Mouse (Mus musculus) embryonic facial prominence, embryonic 14.5 days (tissue): ENCODE measurements at regions not wholly inside any gene's neighbourhood (a gene's known extent, or its start where the extent isn't known, plus 50 kb on each side); places are given as distances from the start of the nearest gene placed in this dataset.
A peak's percentile ranks its signal among the peaks of the same experiment; 100 is the strongest.

Experiments used
- ATAC-seq: fragments of 200-750 bp; cut with Nextera tagmentation; 2 replicates; pipeline ENCODE4 v1.8.0; 2017; ENCODE audit warnings: low read depth, moderate number of reproducible peaks, moderate TSS enrichment
- DNase-seq: peaks from one replicate; pipeline ENCODE4 v3.0.0-alpha.2; 2015; ENCODE audit warnings: low spot score
- H3K27ac ChIP-seq: fragments of 300-500 bp; sonication (generic); replicated peaks from 2 replicates; pipeline ENCODE4 v1.5.1; 2014; ENCODE audit warnings: low read depth, mild to moderate bottlenecking, low read length, moderate library complexity
- H3K27me3 ChIP-seq: fragments of 300-500 bp; sonication (generic); replicated peaks from 2 replicates; pipeline ENCODE4 v1.6.1; 2014; ENCODE audit warnings: low read length; ENCODE audit not compliant: control insufficient read depth, insufficient read depth
- H3K36me3 ChIP-seq: fragments of 300-500 bp; sonication (generic); 2 replicates; pipeline ENCODE4 v1.6.1; 2014; ENCODE audit warnings: low read length, mixed read lengths; ENCODE audit not compliant: control insufficient read depth, insufficient read depth
- H3K4me1 ChIP-seq: fragments of 300-500 bp; sonication (generic); 2 replicates; pipeline ENCODE4 v1.6.1; 2014; ENCODE audit warnings: antibody characterized with exemption, low read length; ENCODE audit not compliant: control insufficient read depth, insufficient read depth
- H3K4me2 ChIP-seq: fragments of 300-500 bp; sonication (generic); 2 replicates; pipeline ENCODE4 v1.6.1; 2014; ENCODE audit warnings: low read depth, mild to moderate bottlenecking, low read length, moderate library complexity, mixed read lengths
- H3K4me3 ChIP-seq: fragments of 300-500 bp; sonication (generic); 2 replicates; pipeline ENCODE4 v1.5.1; 2014; ENCODE audit warnings: low read depth, mild to moderate bottlenecking, low read length
- H3K9ac ChIP-seq: fragments of 300-500 bp; sonication (generic); 2 replicates; pipeline ENCODE4 v1.6.1; 2014; ENCODE audit warnings: low read depth, mild to moderate bottlenecking, low read length, moderate library complexity, mixed read lengths
- H3K9me3 ChIP-seq: fragments of 300-500 bp; sonication (generic); 2 replicates; pipeline ENCODE4 v1.6.1; 2016; ENCODE audit warnings: low read length; ENCODE audit not compliant: control insufficient read depth
- WGBS: fragments of 180-500 bp; shearing (Covaris S2); extraction: QIAGEN DNeasy Blood & Tissue Kit; methylation state at CpG from one replicate; pipeline ENCODE4 v1.1.7; 2014; 5-methylcytosine and 5-hydroxymethylcytosine counted together

DNA sequence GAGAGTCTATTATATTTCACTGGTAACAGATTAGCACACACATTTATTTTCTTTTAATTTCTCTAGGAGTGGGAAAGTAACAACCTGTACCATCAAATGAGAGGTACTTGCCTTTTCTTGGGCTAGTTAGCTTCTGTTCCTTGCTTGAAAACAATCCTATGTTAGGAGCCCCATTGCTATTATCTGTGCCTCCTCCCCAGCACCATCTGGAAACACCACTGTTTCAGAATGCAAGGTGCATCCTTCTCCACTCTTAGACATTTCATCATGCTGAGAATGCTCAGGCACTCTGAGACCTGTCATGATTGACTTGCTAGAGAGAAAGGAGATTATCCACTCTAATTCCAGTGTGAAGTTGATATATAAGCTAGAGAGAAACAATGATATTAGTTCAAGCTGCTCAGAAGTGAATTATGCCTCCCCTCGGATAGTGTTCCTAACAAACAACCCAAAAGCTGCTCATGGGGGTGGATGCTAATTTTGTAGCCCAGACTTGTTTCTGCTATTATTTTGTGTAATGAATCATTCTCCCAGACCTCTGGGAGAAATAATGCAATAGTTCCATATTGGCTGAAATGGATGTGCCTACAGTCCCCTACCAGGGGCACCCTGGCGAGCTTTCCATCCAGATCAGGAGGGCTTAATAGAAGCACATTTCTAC is 119.0 kb upstream of the Cttnbp2 start:
- no peaks in the 10 kb centered on the region for H3K4me1 ChIP-seq
- no peak for DNase-seq
- no peaks in the 10 kb centered on the region for H3K27me3 ChIP-seq
- no peak for ATAC-seq
- no peak overlapping the region for H3K27ac ChIP-seq
- H3K4me2 ChIP-seq: no peak overlapping the region
- 87% methylated on average over 2 of the region's 2 CpGs for WGBS
- no peaks in the 10 kb centered on the region for H3K36me3 ChIP-seq
- no peak overlapping the region for H3K9ac ChIP-seq
- H3K9me3 ChIP-seq: peaks cover 8% of the 10 kb centered on the region
- H3K4me3 ChIP-seq: no peak overlapping the region

DNA sequence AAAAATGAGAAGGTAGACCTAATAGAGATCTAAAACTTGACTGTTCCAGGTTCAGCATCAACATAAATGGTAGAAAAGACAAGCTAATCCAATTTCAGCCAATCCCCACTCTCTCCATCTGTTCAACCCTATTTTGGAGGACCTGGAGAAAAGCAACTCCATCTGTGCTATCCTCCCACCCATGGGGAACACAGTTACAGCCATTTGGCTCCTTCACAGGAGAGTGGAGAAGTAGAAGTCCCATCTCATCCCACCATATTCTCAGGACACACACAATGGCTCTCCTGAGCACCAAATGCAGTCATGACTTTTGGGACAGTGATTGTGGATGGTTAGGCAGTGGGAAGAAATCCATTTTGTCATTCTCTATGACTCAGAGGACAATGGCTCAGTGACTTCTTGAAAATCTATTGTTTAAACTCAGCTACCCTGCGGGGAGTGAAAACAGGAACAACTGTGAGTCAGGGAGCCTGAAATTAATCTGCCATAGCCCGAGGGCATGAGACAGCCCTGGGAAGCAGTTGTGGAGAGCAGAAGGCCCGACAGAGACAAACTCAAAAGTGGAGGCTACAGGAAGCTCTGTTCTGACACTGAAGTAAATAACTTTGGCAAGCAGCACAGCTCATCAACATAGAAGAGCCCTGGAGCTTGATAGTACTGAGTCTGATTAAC is 125.2 kb upstream of the Cttnbp2 start:
- H3K36me3 ChIP-seq: no peaks in the 10 kb centered on the region
- H3K9me3 ChIP-seq: peaks cover 8% of the 10 kb centered on the region
- no peak overlapping the region for H3K4me2 ChIP-seq
- H3K9ac ChIP-seq: no peak overlapping the region
- H3K4me1 ChIP-seq: no peaks in the 10 kb centered on the region
- WGBS: 20% methylated on average over 3 of the region's 3 CpGs
- ATAC-seq (no peak), DNase-seq (no peak)
- H3K4me3 ChIP-seq: no peak overlapping the region
- H3K27ac ChIP-seq: no peak overlapping the region
- H3K27me3 ChIP-seq: no peaks in the 10 kb centered on the region

- Histone ChIP-seq H3K9ac (no peak overlapping the region), H3K27ac (no peak overlapping the region), H3K36me3 (no peaks in the 10 kb centered on the region), H3K4me1 (no peaks in the 10 kb centered on the region), H3K9me3 (no peaks in the 10 kb centered on the region), H3K4me2 (no peak overlapping the region), H3K27me3 (no peaks in the 10 kb centered on the region), H3K4me3 (no peak overlapping the region)
- ATAC-seq (no peak), DNase-seq (no peak)
- 75% methylated on average over 5 of the region's 5 CpGs for WGBS
Measured at GRCm38 (mm10) chr6:18648898-18649591, 134.4 kb upstream of the Cttnbp2 start.

GRCm38 (mm10) chr6:18651319-18651718 is 136.7 kb upstream of the Cttnbp2 start:
- Histone ChIP-seq H3K9me3 (no peaks in the 10 kb centered on the region), H3K9ac (no peak overlapping the region), H3K4me3 (no peak overlapping the region), H3K36me3 (no peaks in the 10 kb centered on the region), H3K27ac (no peak overlapping the region), H3K27me3 (no peaks in the 10 kb centered on the region), H3K4me1 (no peaks in the 10 kb centered on the region), H3K4me2 (no peak overlapping the region)
- ATAC-seq: no peak
- WGBS: 79% methylated on average over 3 of the region's 3 CpGs
- DNase-seq: no peak

GRCm38 (mm10) chr6:18652006-18652601 is 137.5 kb upstream of the Cttnbp2 start:
- H3K9ac ChIP-seq: no peak overlapping the region
- DNase-seq: no peak
- 60% methylated on average over 12 of the region's 12 CpGs for WGBS
- H3K4me1 ChIP-seq: no peaks in the 10 kb centered on the region
- H3K4me3 ChIP-seq: no peak overlapping the region
- H3K27me3 ChIP-seq: no peaks in the 10 kb centered on the region
- ATAC-seq: no peak
- H3K4me2 ChIP-seq: no peak overlapping the region
- no peaks in the 10 kb centered on the region for H3K36me3 ChIP-seq
- H3K9me3 ChIP-seq: no peaks in the 10 kb centered on the region
- H3K27ac ChIP-seq: no peak overlapping the region

GRCm38 (mm10) chr6:18654275-18654674 is 139.6 kb upstream of the Cttnbp2 start:
- Histone ChIP-seq H3K27me3 (no peaks in the 10 kb centered on the region), H3K4me3 (no peak overlapping the region), H3K9ac (no peak overlapping the region), H3K4me1 (no peaks in the 10 kb centered on the region), H3K27ac (no peak overlapping the region), H3K9me3 (no peaks in the 10 kb centered on the region), H3K4me2 (no peak overlapping the region), H3K36me3 (no peaks in the 10 kb centered on the region)
- 56% methylated on average over 6 of the region's 6 CpGs for WGBS
- ATAC-seq (no peak), DNase-seq (no peak)

DNA sequence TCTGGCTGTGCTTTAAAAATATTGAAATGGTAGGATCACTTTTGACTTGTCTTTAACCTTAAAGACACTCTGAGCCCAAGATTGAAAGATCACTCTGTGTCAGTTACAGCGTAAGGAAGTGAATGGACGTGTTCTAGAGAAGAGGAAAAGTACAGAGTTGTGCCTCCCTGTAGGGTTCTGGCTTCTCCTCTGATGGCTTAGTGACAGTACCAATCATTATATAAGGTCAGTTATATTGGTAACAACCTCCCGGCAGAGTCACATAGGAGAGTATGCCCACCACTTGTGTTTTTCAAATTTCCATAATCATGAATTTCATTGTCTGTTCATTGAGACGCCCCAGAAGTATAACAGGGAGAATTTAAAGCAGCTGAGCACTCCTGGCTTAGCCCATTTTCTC is 141.6 kb upstream of the Cttnbp2 start:
- Histone ChIP-seq H3K4me3 (no peak overlapping the region), H3K27ac (no peak overlapping the region), H3K9ac (no peak overlapping the region), H3K4me1 (no peaks in the 10 kb centered on the region), H3K4me2 (no peak overlapping the region), H3K36me3 (no peaks in the 10 kb centered on the region), H3K9me3 (no peaks in the 10 kb centered on the region), H3K27me3 (no peaks in the 10 kb centered on the region)
- WGBS: 70% methylated on average over 4 of the region's 4 CpGs
- no peak for DNase-seq
- no peak for ATAC-seq

- H3K27me3 ChIP-seq: no peaks in the 10 kb centered on the region
- no peaks in the 10 kb centered on the region for H3K9me3 ChIP-seq
- DNase-seq (peak; percentile 13), ATAC-seq (peak; percentile 72; the same call in 1 of the 2 replicates)
- H3K9ac ChIP-seq: no peak overlapping the region
- H3K4me3 ChIP-seq: no peak overlapping the region
- no peaks in the 10 kb centered on the region for H3K4me1 ChIP-seq
- H3K4me2 ChIP-seq: no peak overlapping the region
- no peaks in the 10 kb centered on the region for H3K36me3 ChIP-seq
- 62% methylated on average over 7 of the region's 7 CpGs for WGBS
- no peak overlapping the region for H3K27ac ChIP-seq
Measured at GRCm38 (mm10) chr6:18656772-18657401, 142.2 kb upstream of the Cttnbp2 start.
